Mouse (Mus musculus): ENCODE data around the gene Drd4.

DNA sequence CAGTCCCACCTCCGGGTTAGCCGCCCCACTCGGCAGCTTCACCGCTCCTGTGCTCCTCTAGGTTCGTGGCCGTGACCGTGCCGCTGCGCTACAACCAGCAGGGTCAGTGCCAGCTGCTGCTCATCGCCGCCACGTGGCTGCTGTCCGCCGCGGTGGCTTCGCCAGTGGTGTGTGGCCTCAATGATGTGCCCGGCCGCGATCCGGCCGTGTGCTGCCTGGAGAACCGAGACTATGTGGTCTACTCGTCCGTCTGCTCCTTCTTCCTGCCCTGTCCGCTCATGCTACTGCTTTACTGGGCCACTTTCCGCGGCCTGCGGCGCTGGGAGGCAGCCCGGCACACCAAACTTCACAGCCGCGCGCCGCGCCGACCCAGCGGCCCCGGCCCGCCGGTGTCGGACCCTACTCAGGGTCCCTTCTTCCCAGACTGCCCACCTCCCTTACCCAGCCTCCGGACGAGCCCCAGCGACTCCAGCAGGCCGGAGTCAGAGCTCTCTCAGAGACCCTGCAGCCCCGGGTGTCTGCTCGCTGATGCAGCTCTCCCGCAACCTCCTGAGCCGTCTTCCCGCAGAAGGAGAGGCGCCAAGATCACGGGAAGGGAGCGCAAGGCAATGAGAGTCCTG lies 2.2 kb downstream of the Drd4 start:
- TF ChIP-seq FLI1 (IDR thresholded peaks at IDR 0.05; ENCODE audit: low read length) (no peak), GATA1 (IDR thresholded peaks at IDR 0.05; ENCODE audit: borderline replicate concordance, low read length) (no peak)
